Mouse (Mus musculus) hindbrain, embryonic 11.5 days (tissue): ENCODE data around the gene Aftph. TPM values are rescaled to one million over a fixed set of nuclear protein-coding genes. Genes with fewer than 3 reads are reported as not detected.
"Not testable (repeated sequence)": the region's sequence is repeated elsewhere in the genome, so short reads cannot be mapped to it uniquely, and the experiment has no call there.

ENCODE experiments used
- ATAC-seq: fragments of 200-750 bp; cut with Nextera tagmentation; 2 replicates; pipeline ENCODE4 v1.8.0; 2017; ENCODE audit warnings: mild to moderate bottlenecking, moderate TSS enrichment, moderate library complexity; ENCODE audit not compliant: low FRiP score
- DNase-seq: peaks from one replicate; pipeline ENCODE4 v3.0.0-alpha.2; 2015; ENCODE audit warnings: low spot score
- H3K27ac ChIP-seq: fragments of 300-500 bp; sonication (generic); 2 replicates; pipeline ENCODE4 v1.5.1; 2014; ENCODE audit warnings: mild to moderate bottlenecking, low read depth, low read length
- H3K27me3 ChIP-seq: fragments of 300-500 bp; sonication (generic); 2 replicates; pipeline ENCODE4 v1.6.1; 2014; ENCODE audit warnings: mild to moderate bottlenecking, low read length, moderate library complexity, mixed read lengths; ENCODE audit not compliant: control insufficient read depth, insufficient read depth
- H3K36me3 ChIP-seq: fragments of 300-500 bp; sonication (generic); 2 replicates; pipeline ENCODE4 v1.6.1; 2014; ENCODE audit warnings: mild to moderate bottlenecking, low read length, moderate library complexity, mixed read lengths; ENCODE audit not compliant: control insufficient read depth, insufficient read depth
- H3K4me1 ChIP-seq: fragments of 300-500 bp; sonication (generic); replicated peaks from 2 replicates; pipeline ENCODE4 v1.6.1; 2014; ENCODE audit warnings: low read length, mixed read lengths; ENCODE audit not compliant: control insufficient read depth, insufficient read depth
- H3K4me2 ChIP-seq: fragments of 300-500 bp; sonication (generic); replicated peaks from 2 replicates; pipeline ENCODE4 v1.6.1; 2014; ENCODE audit warnings: mild to moderate bottlenecking, low read depth, low read length
- H3K4me3 ChIP-seq: fragments of 300-500 bp; sonication (generic); 2 replicates; pipeline ENCODE4 v1.5.1; 2014; ENCODE audit warnings: low read depth, low read length
- H3K9ac ChIP-seq: fragments of 300-500 bp; sonication (generic); 2 replicates; pipeline ENCODE4 v1.6.1; 2014; ENCODE audit warnings: low read depth, low read length
- H3K9me3 ChIP-seq: fragments of 300-500 bp; sonication (generic); 2 replicates; pipeline ENCODE4 v1.6.1; 2016; ENCODE audit warnings: low read length; ENCODE audit not compliant: control insufficient read depth
- WGBS: fragments of 180-500 bp; shearing (Covaris S2); extraction: QIAGEN DNeasy Blood & Tissue Kit; methylation state at CpG from one replicate; pipeline ENCODE4 v1.1.7; 2014; 5-methylcytosine and 5-hydroxymethylcytosine counted together
- polyA plus RNA-seq: library from polyadenylated mRNA; unstranded; fragments of >200 nt; fragmentation: Nextera tagmentation; extraction: Ambion mirVana; gene quantifications from 2 replicates; pipeline ENCODE4 v1.2.1, GENCODE M21; 2014

Aftph gene
- polyA plus RNA-seq, 1 experiment from 2014 or later, result 31.3 TPM

DNA sequence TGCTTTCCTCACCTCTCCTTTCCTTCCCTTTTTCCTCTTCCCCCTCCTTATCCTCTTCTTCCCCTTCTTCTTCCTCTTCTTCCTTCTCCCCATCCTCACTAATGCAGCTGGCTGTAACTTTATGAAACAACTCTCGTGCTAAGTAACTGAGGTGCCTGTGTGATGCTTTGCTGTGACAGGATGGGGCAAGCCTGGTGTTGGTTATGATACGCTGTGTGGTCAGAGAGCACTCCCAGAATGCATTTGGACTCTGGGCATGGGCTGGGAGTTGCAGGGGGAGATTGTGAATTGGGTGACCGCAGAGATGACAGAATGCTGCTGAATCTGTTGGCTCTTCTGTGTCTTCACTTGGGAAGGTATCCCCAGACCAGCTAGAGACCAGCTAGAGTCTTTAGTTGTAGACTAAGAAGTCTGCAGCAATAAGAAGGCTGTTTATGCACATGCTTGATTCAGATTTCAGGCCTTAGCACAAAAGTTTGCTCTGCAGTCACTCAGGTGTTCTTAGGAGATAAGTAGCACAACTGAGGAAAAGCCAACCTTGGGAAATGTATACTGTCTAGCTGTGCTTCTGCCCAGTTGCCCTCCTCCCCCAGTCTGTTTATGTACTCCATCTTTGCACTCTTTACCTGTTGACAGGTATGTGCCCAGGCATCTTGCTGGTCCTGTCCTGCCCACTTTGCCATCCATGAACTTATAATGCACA, 37.6 kb upstream of the Aftph start:
- no peak for ATAC-seq
- Histone ChIP-seq H3K9me3 (no peaks in the 10 kb centered on the region), H3K4me2 (no peak overlapping the region), H3K4me3 (no peak overlapping the region), H3K4me1 (no peaks in the 10 kb centered on the region), H3K9ac (no peak overlapping the region), H3K27me3 (no peaks in the 10 kb centered on the region), H3K27ac (no peak overlapping the region), H3K36me3 (no peaks in the 10 kb centered on the region)
- no peak for DNase-seq
- WGBS, result 89% methylated on average over 3 of the region's 3 CpGs

DNA sequence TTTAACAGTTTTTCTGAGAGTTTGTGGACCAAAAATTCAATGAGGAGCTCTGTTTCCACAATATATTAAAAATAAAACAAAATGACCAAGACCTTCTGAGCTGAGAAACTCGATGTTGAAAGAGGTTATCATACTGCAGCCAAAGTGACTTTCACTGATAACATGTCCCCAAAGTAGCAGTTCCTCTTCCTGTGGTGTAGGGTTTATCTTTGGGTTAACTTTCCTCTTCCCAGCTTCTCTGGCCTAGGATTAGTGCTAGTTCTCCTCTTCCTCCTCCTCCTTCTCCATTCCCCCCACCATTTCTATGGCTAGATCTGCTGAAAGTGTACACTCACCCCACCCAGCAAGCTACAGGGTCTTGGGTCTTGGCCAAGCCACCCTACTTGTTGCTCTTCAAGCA, 36.9 kb upstream of the Aftph start:
- no peak overlapping the region for H3K4me3 ChIP-seq
- ATAC-seq, result no peak
- no peaks in the 10 kb centered on the region for H3K9me3 ChIP-seq
- H3K36me3 ChIP-seq, result no peaks in the 10 kb centered on the region
- no peak for DNase-seq
- no peaks in the 10 kb centered on the region for H3K27me3 ChIP-seq
- no peaks in the 10 kb centered on the region for H3K4me1 ChIP-seq
- no peak overlapping the region for H3K27ac ChIP-seq
- WGBS, result 72% methylated on average over 1 of the region's 1 CpGs
- no peak overlapping the region for H3K4me2 ChIP-seq
- no peak overlapping the region for H3K9ac ChIP-seq

DNA sequence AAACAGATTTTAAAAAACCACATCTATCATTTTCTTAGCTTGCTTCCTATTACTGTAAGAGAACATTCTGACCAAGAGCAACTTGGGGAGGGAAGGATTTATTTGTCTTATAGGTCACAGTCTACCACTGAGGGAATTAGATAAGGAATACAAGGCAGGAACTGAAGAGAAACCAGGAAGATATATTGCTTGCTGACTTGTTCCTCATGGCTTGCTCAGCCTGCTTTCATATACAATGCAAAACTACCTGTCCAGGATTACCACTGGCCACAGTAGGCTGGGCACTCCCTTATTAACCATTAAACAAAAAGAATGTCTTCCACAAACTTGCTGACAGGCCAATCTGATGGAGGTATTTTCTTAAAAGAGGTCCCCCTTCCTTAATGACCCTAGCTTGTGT, 35.3 kb upstream of the Aftph start:
- DNase-seq (no peak), ATAC-seq (no peak)
- no peaks in the 10 kb centered on the region for H3K9me3 ChIP-seq
- H3K4me1 ChIP-seq, result no peaks in the 10 kb centered on the region
- H3K27ac ChIP-seq, result no peak overlapping the region
- no peak overlapping the region for H3K9ac ChIP-seq
- no peaks in the 10 kb centered on the region for H3K36me3 ChIP-seq
- no peaks in the 10 kb centered on the region for H3K27me3 ChIP-seq
- no peak overlapping the region for H3K4me3 ChIP-seq
- H3K4me2 ChIP-seq, result no peak overlapping the region

DNA sequence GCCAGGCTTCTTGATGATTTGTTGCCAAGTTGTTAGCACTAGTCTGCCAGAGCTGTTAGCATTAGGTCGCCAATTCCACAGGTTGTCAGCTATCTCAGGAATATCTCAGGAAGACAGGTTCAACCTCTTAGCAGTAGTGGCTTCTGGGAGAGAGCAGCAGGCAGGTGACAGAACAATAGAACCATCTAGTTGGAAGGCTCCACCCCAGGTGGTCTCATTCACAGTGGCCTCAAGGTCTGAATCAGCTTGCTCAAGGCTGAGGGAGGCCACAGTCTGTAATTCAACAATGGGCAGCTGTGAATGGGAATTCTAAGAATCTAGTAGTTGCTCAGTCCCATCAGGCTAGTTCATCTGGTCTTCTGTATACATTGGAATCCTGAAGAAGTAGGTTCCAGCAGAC, 31.3 kb upstream of the Aftph start:
- Histone ChIP-seq H3K4me2 (no peak overlapping the region), H3K9me3 (no peaks in the 10 kb centered on the region), H3K36me3 (no peaks in the 10 kb centered on the region), H3K4me3 (no peak overlapping the region), H3K4me1 (no peaks in the 10 kb centered on the region), H3K27ac (no peak overlapping the region), H3K27me3 (no peaks in the 10 kb centered on the region), H3K9ac (no peak overlapping the region)
- no peak for DNase-seq
- ATAC-seq, result no peak
- WGBS, result 64% methylated on average over 1 of the region's 1 CpGs

DNA sequence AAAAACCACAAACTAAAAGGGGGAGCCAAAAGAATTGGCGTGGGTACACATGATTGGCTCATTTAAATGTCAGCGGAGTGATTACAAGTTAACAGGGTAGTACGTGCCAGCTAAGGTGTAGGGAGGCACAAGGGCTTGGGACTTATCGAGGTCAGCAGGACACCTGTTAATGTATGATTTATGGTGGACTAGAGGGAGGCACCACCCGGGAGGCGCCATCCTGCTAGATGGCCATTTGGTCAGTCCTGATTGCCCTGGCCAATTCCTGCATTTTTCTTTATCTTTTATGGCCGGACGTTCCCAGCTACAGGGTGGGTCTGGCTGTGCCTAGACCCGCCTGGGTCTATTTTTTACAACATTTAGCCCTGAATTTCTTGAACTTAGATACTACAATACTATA, 30.4 kb upstream of the Aftph start:
- WGBS, result 83% methylated on average over 9 of the region's 9 CpGs
- H3K4me1 ChIP-seq, H3K9ac ChIP-seq, H3K27me3 ChIP-seq, H3K9me3 ChIP-seq, DNase-seq, H3K4me2 ChIP-seq, ATAC-seq, H3K27ac ChIP-seq, H3K4me3 ChIP-seq, H3K36me3 ChIP-seq: not testable (repeated sequence)

DNA sequence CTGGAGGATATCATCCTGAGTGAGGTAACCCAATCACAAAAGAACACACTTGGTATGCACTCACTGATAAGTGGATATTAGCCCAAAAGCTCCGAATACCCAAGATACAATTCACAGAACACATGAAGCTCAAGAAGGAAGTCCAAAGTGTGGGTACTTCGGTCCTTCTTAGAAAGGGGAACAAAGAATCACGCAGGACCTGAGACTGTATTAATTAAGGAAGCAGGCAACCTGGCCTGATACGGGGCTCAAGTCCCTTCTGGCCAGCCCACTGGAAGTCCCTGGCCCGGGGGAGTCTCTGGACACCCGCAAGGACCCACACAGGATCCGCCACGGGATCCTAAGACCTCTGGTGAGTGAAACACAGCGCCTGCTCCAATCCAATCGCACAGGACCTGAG, 20.6 kb upstream of the Aftph start:
- not testable (repeated sequence) for H3K9ac ChIP-seq, H3K4me3 ChIP-seq, H3K9me3 ChIP-seq, DNase-seq, H3K36me3 ChIP-seq, H3K4me1 ChIP-seq, ATAC-seq, H3K4me2 ChIP-seq, H3K27me3 ChIP-seq, H3K27ac ChIP-seq
- WGBS, result 90% methylated on average over 10 of the region's 10 CpGs

DNA sequence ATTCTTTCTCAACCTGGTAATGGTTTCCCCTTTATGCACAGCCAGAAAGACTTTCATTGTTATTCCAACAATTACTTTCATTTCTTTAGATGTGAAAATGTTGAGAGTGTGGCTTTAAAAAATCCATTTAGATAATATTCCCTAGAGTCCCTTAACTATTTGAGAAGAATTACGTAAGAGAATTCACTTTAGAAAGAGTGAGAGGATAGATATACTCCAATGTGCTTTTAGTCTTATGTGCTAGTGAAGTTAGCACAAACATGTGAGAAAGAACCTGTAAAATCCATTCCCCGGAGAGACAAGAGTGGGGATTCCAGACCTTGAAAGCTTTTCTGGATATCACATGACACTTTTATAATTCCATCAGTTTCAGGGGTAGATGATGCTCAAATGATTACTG, 9.2 kb upstream of the Aftph start:
- Histone ChIP-seq H3K9ac (no peak overlapping the region), H3K4me1 (no peaks in the 10 kb centered on the region), H3K4me2 (no peak overlapping the region), H3K4me3 (no peak overlapping the region), H3K9me3 (no peaks in the 10 kb centered on the region), H3K27me3 (no peaks in the 10 kb centered on the region), H3K27ac (no peak overlapping the region), H3K36me3 (no peaks in the 10 kb centered on the region)
- DNase-seq, result no peak
- ATAC-seq, result no peak
- 79% methylated on average over 2 of the region's 2 CpGs for WGBS

DNA sequence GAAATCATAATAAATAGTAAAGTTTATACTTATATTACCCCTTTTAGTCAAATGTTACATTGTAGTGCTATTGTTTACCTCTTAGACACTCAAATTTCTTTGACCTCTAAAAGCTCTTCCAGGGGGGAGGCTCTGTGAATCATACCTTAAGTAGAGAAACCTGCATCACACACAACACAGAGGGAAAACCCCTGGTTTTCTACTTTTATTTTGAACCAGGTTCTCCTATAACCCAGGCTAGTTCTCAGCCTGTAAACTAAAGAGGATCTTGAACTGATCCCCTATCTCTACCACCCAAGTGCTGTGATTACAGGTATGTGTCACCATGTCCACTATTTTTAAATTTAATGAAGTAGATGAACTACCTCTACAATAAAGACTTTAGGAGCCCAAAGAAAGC, 2.0 kb upstream of the Aftph start:
- no peaks in the 10 kb centered on the region for H3K27me3 ChIP-seq
- no peak overlapping the region for H3K4me2 ChIP-seq
- no peaks in the 10 kb centered on the region for H3K9me3 ChIP-seq
- no peak overlapping the region for H3K27ac ChIP-seq
- no peak overlapping the region for H3K4me3 ChIP-seq
- DNase-seq, result no peak
- H3K36me3 ChIP-seq, result no peaks in the 10 kb centered on the region
- ATAC-seq, result no peak
- H3K9ac ChIP-seq, result no peak overlapping the region
- no peaks in the 10 kb centered on the region for H3K4me1 ChIP-seq

DNA sequence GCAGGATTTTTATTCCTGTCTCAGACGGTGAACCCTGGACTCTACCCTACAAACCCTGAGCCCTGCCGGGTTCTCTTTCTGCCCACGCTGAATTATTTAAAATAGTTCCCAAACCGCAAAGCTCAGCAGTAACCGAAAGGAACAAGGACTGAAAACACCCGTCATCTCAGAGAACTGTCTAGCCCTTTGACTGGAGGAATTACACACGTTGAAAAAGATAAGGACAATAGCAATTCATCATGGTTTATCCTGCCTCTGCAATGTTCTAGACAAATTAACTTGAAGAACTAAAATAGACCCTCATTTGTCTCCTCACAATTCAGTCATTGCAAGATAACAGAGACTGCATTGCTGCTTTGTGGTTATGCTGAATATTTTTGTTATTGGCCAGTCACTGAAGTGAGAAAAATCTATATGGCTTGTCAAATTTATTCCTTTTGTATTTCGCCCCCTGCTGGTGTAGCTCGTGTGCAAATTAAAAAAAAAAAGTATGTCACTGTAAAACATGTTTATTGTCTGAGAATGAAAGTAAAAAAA, 1.0 kb upstream of the Aftph start:
- Histone ChIP-seq H3K27ac (peak overlapping the region; percentile 95), H3K27me3 (no peaks in the 10 kb centered on the region), H3K4me3 (peak overlapping the region; percentile 75), H3K36me3 (no peaks in the 10 kb centered on the region), H3K4me2 (peak overlapping the region; percentile 46), H3K9me3 (no peaks in the 10 kb centered on the region), H3K4me1 (no peaks in the 10 kb centered on the region), H3K9ac (peak overlapping the region; percentile 60)
- under 1% methylated on average over 9 of the region's 9 CpGs for WGBS
- ATAC-seq (peak; percentile 18; the same call in 1 of the 2 replicates), DNase-seq (peak; percentile 86)
